Mouse (Mus musculus) intestine, postnatal 0 days (tissue): ENCODE measurements around the gene Cdr2. TPM values are rescaled to one million over a fixed set of nuclear protein-coding genes. Genes with fewer than 3 reads are reported as not detected.
"Not testable (repeated sequence)": the region's sequence is repeated elsewhere in the genome, so short reads cannot be mapped to it uniquely, and the experiment has no call there.

Experiments used
- ATAC-seq: fragments of 200-750 bp; cut with Nextera tagmentation; 2 replicates; pipeline ENCODE4 v1.8.0; 2017; ENCODE audit warnings: mild to moderate bottlenecking, moderate TSS enrichment, moderate library complexity
- H3K27ac ChIP-seq: fragments of 300-500 bp; sonication (generic); 2 replicates; pipeline ENCODE4 v1.5.1; 2014; ENCODE audit warnings: mild to moderate bottlenecking, low read depth, low read length, moderate library complexity
- H3K27me3 ChIP-seq: fragments of 300-500 bp; sonication (generic); replicated peaks from 2 replicates; pipeline ENCODE4 v1.6.1; 2014; ENCODE audit warnings: low read length, mixed read lengths; ENCODE audit not compliant: control insufficient read depth, insufficient read depth
- H3K36me3 ChIP-seq: fragments of 300-500 bp; sonication (generic); 2 replicates; pipeline ENCODE4 v1.6.1; 2014; ENCODE audit warnings: mild to moderate bottlenecking, moderate library complexity; ENCODE audit not compliant: control insufficient read depth, insufficient read depth
- H3K4me1 ChIP-seq: fragments of 300-500 bp; sonication (generic); replicated peaks from 2 replicates; pipeline ENCODE4 v1.6.1; 2014; ENCODE audit warnings: antibody characterized with exemption, low read length, mixed read lengths; ENCODE audit not compliant: control insufficient read depth, insufficient read depth
- H3K4me2 ChIP-seq: fragments of 300-500 bp; sonication (generic); replicated peaks from 2 replicates; pipeline ENCODE4 v1.6.1; 2014; ENCODE audit warnings: low read depth, mild to moderate bottlenecking, moderate library complexity
- H3K4me3 ChIP-seq: fragments of 300-500 bp; sonication (generic); 2 replicates; pipeline ENCODE4 v1.5.1; 2014; ENCODE audit warnings: low read depth, low read length
- H3K9ac ChIP-seq: fragments of 300-500 bp; sonication (generic); 2 replicates; pipeline ENCODE4 v1.6.1; 2014; ENCODE audit warnings: mild to moderate bottlenecking, low read depth, low read length
- H3K9me3 ChIP-seq: fragments of 300-500 bp; sonication (generic); 2 replicates; pipeline ENCODE4 v1.6.1; 2016; ENCODE audit warnings: mixed run types; ENCODE audit not compliant: control insufficient read depth
- CTCF ChIP-seq: sonication (generic); IDR thresholded peaks from 2 replicates; pipeline ENCODE4 v1.5.1; 2016; ENCODE audit warnings: low read depth, mild to moderate bottlenecking, control low read depth, antibody characterized with exemption, moderate library complexity
- WGBS: fragments of 180-500 bp; shearing (Covaris S2); extraction: QIAGEN DNeasy Blood & Tissue Kit; methylation state at CpG from one replicate; pipeline ENCODE4 v1.1.7; 2014; 5-methylcytosine and 5-hydroxymethylcytosine counted together
- polyA plus RNA-seq: library from polyadenylated mRNA; unstranded; fragments of >200 nt; fragmentation: Nextera tagmentation; extraction: Ambion mirVana; gene quantifications from 2 replicates; pipeline ENCODE4 v1.2.1, GENCODE M21; 2015

Cdr2 gene
- 119 and 124 TPM in 2 replicates for polyA plus RNA-seq

- Histone ChIP-seq H3K4me2 (peak within 1 kb of the TSS; percentile 78), H3K4me3 (peak within 1 kb of the TSS; percentile 95), H3K4me1 (peaks cover 5% of the 10 kb centered on the region; the same call in 1 of the 2 replicates), H3K36me3 (no peaks in the 10 kb centered on the region), H3K9ac (peak within 1 kb of the TSS; percentile 96), H3K9me3 (no peaks in the 10 kb centered on the region), H3K27ac (peak within 1 kb of the TSS; percentile 96), H3K27me3 (no peaks in the 10 kb centered on the region)
- WGBS, result under 1% methylated on average over 43 of the region's 46 CpGs
- TF ChIP-seq CTCF, result no peak
- ATAC-seq, result peak; percentile 95
These were observed at the start of gene Cdr2, which contains the start of gene Mfsd13b for GRCm38 (mm10) chr7:120982200-120982841. Gene Cdr2 (minus strand): TSS chr7:120982312. Gene Mfsd13b (plus strand): TSS chr7:120982509.

- not testable (repeated sequence) for H3K4me3 ChIP-seq, H3K27me3 ChIP-seq, H3K36me3 ChIP-seq, H3K4me1 ChIP-seq, H3K27ac ChIP-seq, H3K9ac ChIP-seq, ATAC-seq, H3K4me2 ChIP-seq, H3K9me3 ChIP-seq
These were observed 47.8 kb upstream of the Cdr2 start for GRCm38 (mm10) chr7:121029947-121030346.

- Histone ChIP-seq H3K9ac (no peak overlapping the region), H3K4me3 (no peak overlapping the region), H3K4me1 (no peaks in the 10 kb centered on the region), H3K27me3 (no peaks in the 10 kb centered on the region), H3K27ac (no peak overlapping the region), H3K36me3 (no peaks in the 10 kb centered on the region), H3K4me2 (no peak overlapping the region), H3K9me3 (no peaks in the 10 kb centered on the region)
- no peak for TF ChIP-seq CTCF
- WGBS, result 37% methylated on average over 3 of the region's 3 CpGs
- no peak for ATAC-seq
These were observed 44.2 kb upstream of the Cdr2 start for GRCm38 (mm10) chr7:121026300-121026699.

- no peaks in the 10 kb centered on the region for H3K27me3 ChIP-seq
- WGBS, result 64% methylated on average over 6 of the region's 6 CpGs
- ATAC-seq, result no peak
- no peaks in the 10 kb centered on the region for H3K36me3 ChIP-seq
- no peak overlapping the region for H3K4me3 ChIP-seq
- no peaks in the 10 kb centered on the region for H3K9me3 ChIP-seq
- no peak for TF ChIP-seq CTCF
- no peak overlapping the region for H3K4me2 ChIP-seq
- no peak overlapping the region for H3K27ac ChIP-seq
- no peak overlapping the region for H3K9ac ChIP-seq
- H3K4me1 ChIP-seq, result no peaks in the 10 kb centered on the region
These were observed 43.3 kb upstream of the Cdr2 start for GRCm38 (mm10) chr7:121025221-121026008.

GRCm38 (mm10) chr7:121020277-121020676 lies 38.2 kb upstream of the Cdr2 start:
- TF ChIP-seq CTCF, result peak; percentile 69
- WGBS, result 41% methylated on average over 8 of the region's 8 CpGs
- no peak for ATAC-seq

GRCm38 (mm10) chr7:121018778-121019177 lies 36.7 kb upstream of the Cdr2 start:
- H3K36me3 ChIP-seq, result no peaks in the 10 kb centered on the region
- no peak for ATAC-seq
- H3K27me3 ChIP-seq, result no peaks in the 10 kb centered on the region
- H3K9ac ChIP-seq, result no peak overlapping the region
- no peaks in the 10 kb centered on the region for H3K9me3 ChIP-seq
- H3K27ac ChIP-seq, result no peak overlapping the region
- WGBS, result 90% methylated on average over 3 of the region's 3 CpGs
- no peak for TF ChIP-seq CTCF
- H3K4me2 ChIP-seq, result no peak overlapping the region
- H3K4me3 ChIP-seq, result no peak overlapping the region
- no peaks in the 10 kb centered on the region for H3K4me1 ChIP-seq

More at GRCm38 (mm10) chr7:121020277-121020676, 38.2 kb upstream of the Cdr2 start:
- Histone ChIP-seq H3K4me2 (no peak overlapping the region), H3K36me3 (no peaks in the 10 kb centered on the region), H3K4me3 (no peak overlapping the region), H3K9ac (no peak overlapping the region), H3K4me1 (no peaks in the 10 kb centered on the region), H3K9me3 (no peaks in the 10 kb centered on the region), H3K27me3 (no peaks in the 10 kb centered on the region), H3K27ac (no peak overlapping the region)
